Mouse (Mus musculus) ES-E14 (cell line): Measurements from ENCODE around the gene Melk.

Source experiments
- CHD2 ChIP-seq: IDR thresholded peaks from 2 replicates; pipeline ENCODE4 v1.6.1; 2014; ENCODE audit warnings: mild to moderate bottlenecking, low read depth, low read length, inconsistent platforms
- HCFC1 ChIP-seq: IDR thresholded peaks from 2 replicates; pipeline ENCODE4 v1.6.1; 2012; ENCODE audit warnings: low read length, inconsistent platforms, borderline replicate concordance; ENCODE audit not compliant: insufficient read depth
- ZC3H11A ChIP-seq: IDR thresholded peaks from 2 replicates; pipeline ENCODE4 v1.6.1; 2012; ENCODE audit warnings: low read depth, mild to moderate bottlenecking, inconsistent platforms, low read length, borderline replicate concordance

- no peak for TF ChIP-seq CHD2
- no peak for TF ChIP-seq ZC3H11A
- TF ChIP-seq HCFC1: no peak
Measured at GRCm38 (mm10) chr4:44253191-44253590, 47.5 kb upstream of the Melk start.
